Mouse (Mus musculus): ENCODE measurements around the gene Stau1.

Gene Stau1

GRCm38 (mm10) chr2:166990861-166991260 is 5.2 kb downstream of the Stau1 start:
- no peak for DNase-seq (ENCODE audit: low read depth)

- DNase-seq (ENCODE audit: low read depth), result no peak
Measured at GRCm38 (mm10) chr2:166983351-166983894, 12.7 kb downstream of the Stau1 start.

GRCm38 (mm10) chr2:166980161-166980560 is 15.9 kb downstream of the Stau1 start:
- DNase-seq (ENCODE audit: low read depth), result no peak

GRCm38 (mm10) chr2:166977490-166977889 is 18.6 kb downstream of the Stau1 start:
- no peak for DNase-seq (ENCODE audit: low read depth)

DNA sequence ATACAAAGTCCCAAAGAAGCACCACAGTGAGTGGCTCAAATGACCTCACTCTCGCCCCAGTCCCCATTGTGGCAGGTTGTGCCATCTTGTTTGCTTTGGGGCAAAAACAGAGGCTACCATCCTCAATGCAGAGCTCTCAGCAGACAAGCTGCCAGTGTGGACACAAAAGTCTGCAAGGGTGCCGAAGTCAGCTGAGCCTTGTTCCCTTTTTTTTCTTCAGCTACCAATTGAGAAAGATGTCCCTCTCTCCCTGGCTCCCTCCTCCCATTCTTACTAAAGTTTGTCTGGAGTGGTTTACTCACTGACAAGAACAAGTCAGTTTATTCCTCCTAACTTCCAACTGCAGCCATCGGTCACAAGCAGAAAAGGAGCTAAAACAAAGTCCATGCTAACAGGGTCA is 19.7 kb downstream of the Stau1 start:
- no peak for DNase-seq (ENCODE audit: low read depth)

- no peak for DNase-seq (ENCODE audit: low read depth)
Measured at GRCm38 (mm10) chr2:166974177-166974872, 21.8 kb downstream of the Stau1 start.

GRCm38 (mm10) chr2:166973153-166973552 is 22.9 kb downstream of the Stau1 start:
- DNase-seq (ENCODE audit: low read depth), result no peak

DNA sequence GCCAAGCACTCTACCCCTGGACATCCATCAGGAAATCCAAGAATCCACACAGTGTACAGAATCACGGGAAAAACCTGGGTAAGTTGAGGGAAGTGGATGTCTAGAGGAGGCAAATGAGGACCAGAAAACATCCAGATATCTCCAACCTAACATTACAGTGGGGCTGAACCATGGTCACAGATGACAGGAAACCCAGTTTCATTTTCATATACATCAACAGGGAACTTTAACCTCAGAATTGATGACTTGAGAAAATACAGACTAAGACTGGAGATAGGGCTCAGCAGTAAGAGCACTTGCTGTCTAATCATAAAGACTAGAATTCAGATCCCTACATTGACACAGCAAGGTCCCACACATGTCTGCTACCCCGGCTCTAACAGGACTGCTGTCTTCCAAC is 31.3 kb downstream of the Stau1 start:
- no peak for DNase-seq (ENCODE audit: low read depth)

- DNase-seq (ENCODE audit: low read depth), result no peak
Measured at GRCm38 (mm10) chr2:166963257-166963656, 32.8 kb downstream of the Stau1 start.

GRCm38 (mm10) chr2:166960648-166961330 is 35.3 kb downstream of the Stau1 start:
- no peak for DNase-seq (ENCODE audit: low read depth)

- DNase-seq (ENCODE audit: low read depth), result peak; percentile 59
Measured at GRCm38 (mm10) chr2:166956805-166957204, 39.3 kb downstream of the Stau1 start.

- no peak for DNase-seq (ENCODE audit: low read depth)
Measured at GRCm38 (mm10) chr2:166952151-166952550, 43.9 kb downstream of the Stau1 start.

GRCm38 (mm10) chr2:166950853-166951648 is 45.0 kb downstream of the Stau1 start:
- DNase-seq (ENCODE audit: low read depth), result no peak

DNA sequence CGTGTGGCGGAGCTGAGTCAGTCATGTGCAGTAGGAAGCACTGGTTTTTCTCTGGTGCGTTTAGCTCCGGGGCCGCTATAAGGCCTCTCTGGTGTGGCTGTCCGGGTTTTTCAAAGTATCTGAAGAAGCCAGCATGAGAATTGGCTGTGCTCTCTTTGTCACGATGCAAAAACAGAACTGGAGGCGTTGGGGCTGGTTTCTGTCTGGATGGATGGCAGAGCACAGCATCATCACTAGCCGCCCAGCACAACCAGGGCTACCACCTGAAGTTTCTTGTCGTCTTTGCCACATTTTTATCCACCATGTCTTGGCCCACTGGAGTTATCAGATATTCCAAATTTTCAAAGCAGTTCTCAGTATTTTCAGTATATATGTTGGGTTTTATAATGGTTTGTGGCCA is 47.2 kb downstream of the Stau1 start:
- DNase-seq (ENCODE audit: low read depth), result no peak

DNA sequence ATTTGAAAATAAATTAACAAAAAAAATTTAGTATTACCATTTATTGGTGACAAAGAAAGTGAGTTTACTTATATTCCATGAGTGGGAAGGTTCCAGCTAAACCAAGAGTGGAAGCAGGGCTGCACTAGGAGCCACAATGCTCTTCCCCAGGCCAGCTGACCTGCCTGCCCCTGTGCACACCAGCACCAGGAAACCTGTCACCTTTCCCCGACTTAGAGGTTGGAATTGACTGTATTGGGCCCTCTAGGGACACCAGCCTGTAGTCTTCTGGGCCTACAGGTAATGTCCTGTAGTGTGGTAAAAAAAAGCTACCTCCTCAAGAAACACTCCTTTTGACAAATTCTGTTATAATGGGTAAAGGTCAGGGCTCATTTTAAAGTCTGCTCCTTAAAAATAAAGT is 47.9 kb downstream of the Stau1 start:
- DNase-seq (ENCODE audit: low read depth), result no peak

DNA sequence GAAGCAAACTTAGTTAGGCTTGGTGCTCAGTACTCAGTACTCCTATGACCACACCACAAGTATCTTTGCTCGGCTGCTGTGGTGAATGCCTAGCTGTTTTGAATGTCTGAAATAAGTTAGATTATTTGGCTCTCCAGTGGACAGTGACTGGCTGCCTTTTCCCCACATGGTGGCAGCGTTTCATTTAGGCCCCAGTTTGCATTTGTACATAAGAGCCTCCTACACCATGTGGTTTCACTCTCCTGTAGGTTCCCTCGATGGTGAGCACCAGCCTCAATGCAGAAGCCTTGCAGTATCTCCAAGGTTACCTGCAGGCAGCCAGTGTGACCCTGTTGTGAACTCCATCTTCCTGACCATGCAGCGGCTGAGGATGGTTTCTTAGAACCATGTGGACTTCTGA is 50.6 kb downstream of the Stau1 start:
- peak; percentile 23 for DNase-seq (ENCODE audit: low read depth)

GRCm38 (mm10) chr2:166944346-166944745 is 51.8 kb downstream of the Stau1 start:
- DNase-seq (ENCODE audit: low read depth), result no peak

DNA sequence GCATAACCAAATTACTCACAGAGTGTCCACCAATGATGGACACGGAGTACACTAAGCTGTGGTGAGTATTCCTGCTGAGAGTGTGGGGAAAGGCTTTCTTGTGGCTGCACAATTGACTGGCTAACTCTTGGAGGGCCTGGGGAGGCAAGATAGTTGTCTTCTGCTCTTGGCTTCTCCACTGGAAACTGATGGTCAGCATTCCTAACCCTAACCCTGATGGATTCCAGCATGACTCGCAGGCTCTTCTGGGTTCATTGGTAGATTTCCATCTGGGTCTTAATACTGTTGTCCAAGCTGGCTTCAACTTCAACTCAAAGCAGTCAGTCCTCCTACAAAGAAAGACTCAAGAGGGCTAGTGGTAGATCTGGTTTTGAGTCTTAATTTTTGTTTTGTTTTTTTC is 53.0 kb downstream of the Stau1 start:
- DNase-seq (ENCODE audit: low read depth), result no peak

GRCm38 (mm10) chr2:166936166-166936565 is 59.9 kb downstream of the Stau1 start:
- no peak for DNase-seq (ENCODE audit: low read depth)

DNA sequence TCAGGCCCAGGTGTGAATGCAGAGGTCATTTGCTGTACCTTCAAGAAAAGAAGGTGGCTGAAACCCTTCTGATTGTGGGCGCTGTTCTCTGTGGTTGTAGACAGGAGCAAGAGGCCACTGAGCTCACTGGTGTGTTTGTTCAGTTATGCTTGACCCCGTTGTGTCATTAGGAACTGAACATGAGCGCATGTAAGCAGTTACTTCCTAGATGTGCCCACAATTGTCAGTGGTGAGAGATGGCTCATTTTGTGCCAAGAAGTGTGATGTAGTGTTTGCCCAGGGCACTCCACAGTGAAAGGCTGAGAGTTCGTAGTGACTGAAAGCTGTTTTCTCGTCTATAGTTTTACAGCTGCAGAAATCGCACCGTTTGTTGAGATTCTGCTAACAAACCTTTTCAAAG is 60.5 kb downstream of the Stau1 start:
- no peak for DNase-seq (ENCODE audit: low read depth)

DNA sequence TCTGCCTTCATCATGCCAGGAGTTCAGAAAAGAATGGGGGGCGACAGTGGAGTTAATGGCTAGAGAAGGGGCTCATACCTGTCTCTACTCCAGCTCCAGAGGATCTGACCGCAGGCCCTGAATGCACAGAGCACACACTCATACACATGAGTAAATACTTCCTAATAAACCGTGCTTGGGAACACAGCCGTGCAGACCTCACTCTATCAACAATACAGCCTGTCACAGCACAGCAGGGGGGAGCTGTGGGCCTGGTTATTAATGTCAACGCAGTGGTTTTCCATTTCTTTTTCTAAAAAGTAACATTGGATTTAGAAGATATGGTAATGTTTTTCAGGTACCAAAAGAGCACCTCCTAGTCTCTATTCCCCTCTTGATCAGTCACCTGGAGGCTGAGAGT is 61.7 kb downstream of the Stau1 start:
- DNase-seq (ENCODE audit: low read depth), result no peak

GRCm38 (mm10) chr2:166933943-166934342 is 62.2 kb downstream of the Stau1 start:
- DNase-seq (ENCODE audit: low read depth), result no peak

DNA sequence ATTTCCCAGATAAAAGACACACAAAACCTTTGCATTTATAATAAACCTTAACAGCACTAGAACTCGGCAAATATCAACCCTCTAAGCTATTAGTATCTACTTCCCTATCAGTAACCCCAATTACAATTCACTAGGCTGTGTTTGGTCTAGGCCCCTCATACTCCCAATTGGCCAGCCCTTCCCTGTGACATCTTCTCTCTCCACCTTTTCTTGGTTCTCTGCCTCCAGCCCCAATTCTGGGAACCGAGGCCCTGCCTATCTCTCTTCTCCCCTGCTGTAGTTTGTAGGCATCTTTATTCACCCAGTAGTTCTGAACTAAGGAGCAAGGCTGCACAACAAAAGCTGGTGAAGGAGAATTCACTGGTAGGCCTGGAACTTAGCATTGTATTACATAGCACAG is 72.1 kb downstream of the Stau1 start:
- DNase-seq (ENCODE audit: low read depth), result peak; percentile 44

Data from c-Kit-positive CD71-positive TER-119-negative erythroid progenitor cells, embryonic 14.5 days (primary cell).